Mouse (Mus musculus) G1E (cell line): ENCODE measurements around the gene Carmil1.

ENCODE experiments used
- CTCF ChIP-seq: IDR thresholded peaks from 2 replicates; pipeline ENCODE4 v1.5.1; 2012; ENCODE audit warnings: low read depth, low read length, inconsistent platforms, mixed read lengths
- GATA1 ChIP-seq: IDR thresholded peaks from 2 replicates; pipeline ENCODE4 v1.6.1; 2012; ENCODE audit warnings: borderline replicate concordance, low read length, inconsistent platforms, mixed read lengths
- GATA2 ChIP-seq: IDR thresholded peaks from 2 replicates; pipeline ENCODE4 v1.6.1; 2012; ENCODE audit warnings: low read depth, low read length, inconsistent platforms, borderline replicate concordance
- POLR2AphosphoS5 ChIP-seq: IDR thresholded peaks from 2 replicates; pipeline ENCODE4 v1.6.1; 2012; ENCODE audit warnings: low read depth, low read length, inconsistent platforms; ENCODE audit not compliant: insufficient replicate concordance
- TAL1 ChIP-seq: conservative IDR thresholded peaks from 2 replicates; pipeline ENCODE4 v1.6.1; 2012; ENCODE audit warnings: low read depth, low read length, inconsistent platforms, mixed read lengths

DNA sequence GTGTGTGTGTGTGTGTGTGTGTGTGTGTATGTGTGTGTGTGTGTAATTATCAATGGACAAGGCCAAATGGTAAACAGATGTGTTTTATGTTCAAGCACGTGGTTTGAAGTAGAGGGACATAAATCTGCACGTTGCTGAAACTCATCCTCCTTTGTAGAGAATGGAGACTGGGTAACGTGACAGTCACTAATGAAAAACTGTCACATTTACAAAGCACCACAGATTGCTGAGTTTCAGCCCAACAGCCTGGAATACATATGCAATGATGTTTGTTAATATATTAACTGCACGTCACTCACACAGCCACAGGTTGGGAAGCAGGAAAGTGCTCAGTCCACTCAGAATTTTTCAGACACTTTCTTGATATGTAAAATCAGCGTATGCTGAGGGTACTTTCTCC is 290.1 kb downstream of the Carmil1 start:
- TF ChIP-seq TAL1 (no peak), CTCF (no peak), GATA1 (no peak), POLR2AphosphoS5 (no peak), GATA2 (no peak)
